Mouse (Mus musculus) stomach, postnatal 0 days (tissue): Measurements from ENCODE around the gene Cd177.

Source experiments
- CTCF ChIP-seq: IDR thresholded peaks from 2 replicates; pipeline ENCODE4 v1.5.1; 2016; ENCODE audit warnings: antibody characterized with exemption, low read depth, mild to moderate bottlenecking, moderate library complexity
- EP300 ChIP-seq: optimal IDR thresholded peaks from 2 replicates; pipeline ENCODE3; 2016; ENCODE audit warnings: antibody characterized with exemption

DNA sequence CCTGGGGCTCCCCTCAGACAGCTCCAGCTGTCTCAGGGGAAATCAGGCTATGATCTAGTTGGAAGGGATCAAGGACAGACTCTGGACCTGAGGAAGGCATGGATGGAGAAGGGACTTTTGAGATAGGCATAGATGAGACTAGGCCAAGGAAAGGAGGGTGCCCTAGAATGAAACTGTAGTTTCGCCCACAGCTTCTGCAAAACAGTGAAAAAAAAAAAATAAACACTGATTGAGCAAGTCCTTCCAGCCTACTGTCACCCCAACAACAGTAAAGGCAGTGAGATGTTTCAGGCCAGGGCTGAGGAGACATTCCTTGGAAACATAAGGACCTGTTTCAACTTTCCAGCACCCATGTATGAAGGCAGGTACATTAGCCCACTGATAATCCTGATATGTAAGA is 1.6 kb downstream of the Cd177 start:
- TF ChIP-seq CTCF (no peak), EP300 (no peak)
